Mouse (Mus musculus) cortical plate, adult 2 months (tissue): ENCODE results near the gene Oscar. TPM values are rescaled to one million over a fixed set of nuclear protein-coding genes. Genes with fewer than 3 reads are reported as not detected.
"Not testable (repeated sequence)": the region's sequence is repeated elsewhere in the genome, so short reads cannot be mapped to it uniquely, and the experiment has no call there.

Experiments used
- H3K27ac ChIP-seq: fragments of 200-500 bp; 2 replicates; pipeline ENCODE4 v1.5.1; 2012; ENCODE audit warnings: low read length, control low read depth, inconsistent platforms; ENCODE audit not compliant: insufficient read depth
- H3K4me1 ChIP-seq: fragments of 200-500 bp; 2 replicates; pipeline ENCODE4 v1.6.1; 2011; ENCODE audit warnings: low read length; ENCODE audit not compliant: control insufficient read depth, insufficient read depth
- H3K4me3 ChIP-seq: fragments of 200-500 bp; 2 replicates; pipeline ENCODE4 v1.5.1; 2011; ENCODE audit warnings: mild to moderate bottlenecking, low read length, control low read depth; ENCODE audit not compliant: insufficient read depth
- CTCF ChIP-seq: fragments of 200-500 bp; IDR thresholded peaks from 2 replicates; pipeline ENCODE4 v1.5.1; 2011; ENCODE audit warnings: mild to moderate bottlenecking, control low read depth, low read length; ENCODE audit not compliant: insufficient read depth; ENCODE audit errors: extremely low read depth
- POLR2A ChIP-seq: fragments of 200-500 bp; IDR thresholded peaks from 2 replicates; pipeline ENCODE4 v1.6.1; 2011; ENCODE audit warnings: mild to moderate bottlenecking, low read length, control low read depth; ENCODE audit not compliant: insufficient read depth; ENCODE audit errors: extremely low read depth
- polyA plus RNA-seq: library from polyadenylated mRNA; depleted of rRNA; stranded (reverse); fragments of >200 nt; gene quantifications from 2 replicates; pipeline ENCODE4 v1.2.3, GENCODE M21; 2012; rRNA removed

The Oscar gene
- polyA plus RNA-seq, 1 experiment, result 5.7 TPM

DNA sequence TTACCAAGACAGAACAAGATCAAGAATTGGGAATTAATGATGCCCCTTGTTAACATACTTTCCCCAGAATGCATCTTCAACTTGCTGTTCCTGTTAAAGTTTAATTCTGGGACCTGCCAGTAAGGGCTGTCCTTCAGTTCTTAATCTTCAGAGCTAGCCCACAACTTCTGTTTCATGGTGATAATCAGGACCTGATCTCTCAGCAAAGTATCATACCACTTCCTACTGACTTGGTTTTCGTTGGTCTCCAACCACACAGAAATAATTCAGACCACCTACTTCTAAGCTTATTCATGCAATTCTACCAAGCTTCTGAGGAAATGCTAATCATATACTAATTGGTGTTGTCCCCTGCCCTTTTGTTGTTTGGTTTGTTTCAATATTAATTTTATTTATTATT lies 44.1 kb downstream of the Oscar start:
- Histone ChIP-seq H3K4me3 (no peak overlapping the region), H3K4me1 (no peaks in the 10 kb centered on the region), H3K27ac (no peak overlapping the region)
- TF ChIP-seq POLR2A, result no peak
- TF ChIP-seq CTCF, result no peak

DNA sequence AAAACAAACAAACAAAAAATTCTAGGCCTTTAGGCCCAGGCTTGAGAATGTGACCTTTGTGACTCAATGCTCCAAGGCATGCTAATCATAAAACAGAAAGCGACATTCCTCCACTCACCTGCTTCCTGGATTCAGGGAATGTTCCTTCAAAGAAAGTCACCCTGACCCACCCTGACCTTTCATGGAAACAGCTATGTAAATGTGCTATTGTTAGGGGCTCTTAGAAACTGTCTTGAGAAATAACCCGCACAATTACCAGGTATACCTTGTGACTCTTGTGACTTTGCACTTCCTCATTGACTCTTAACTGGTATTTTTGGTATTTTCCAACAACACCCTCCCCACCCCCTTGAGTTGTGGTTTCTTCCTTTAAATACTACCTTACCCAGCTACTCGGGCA lies 45.4 kb downstream of the Oscar start:
- not testable (repeated sequence) for H3K4me3 ChIP-seq, H3K4me1 ChIP-seq, H3K27ac ChIP-seq

DNA sequence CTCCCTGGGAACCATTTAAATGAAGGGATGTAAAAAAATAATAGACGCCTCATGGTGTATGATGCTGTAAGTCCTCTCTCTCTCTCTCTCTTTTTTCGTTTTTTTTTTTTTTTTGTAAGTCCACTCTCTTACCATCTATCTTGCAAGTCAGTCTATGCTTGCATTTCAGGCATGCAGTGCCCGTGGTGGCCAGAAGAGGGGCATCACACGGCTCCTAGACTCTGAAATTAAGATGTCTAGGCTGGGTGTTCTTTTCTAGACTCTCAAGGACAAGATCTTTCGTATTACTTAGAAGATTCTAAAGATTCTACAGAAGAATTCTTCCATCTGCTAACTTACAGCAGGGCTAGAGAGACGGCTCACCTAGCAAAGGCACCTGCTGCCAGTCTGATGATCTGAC lies 46.2 kb downstream of the Oscar start:
- Histone ChIP-seq H3K4me3 (no peak overlapping the region), H3K27ac (no peak overlapping the region), H3K4me1 (no peaks in the 10 kb centered on the region)
- TF ChIP-seq CTCF, result no peak
- no peak for TF ChIP-seq POLR2A

DNA sequence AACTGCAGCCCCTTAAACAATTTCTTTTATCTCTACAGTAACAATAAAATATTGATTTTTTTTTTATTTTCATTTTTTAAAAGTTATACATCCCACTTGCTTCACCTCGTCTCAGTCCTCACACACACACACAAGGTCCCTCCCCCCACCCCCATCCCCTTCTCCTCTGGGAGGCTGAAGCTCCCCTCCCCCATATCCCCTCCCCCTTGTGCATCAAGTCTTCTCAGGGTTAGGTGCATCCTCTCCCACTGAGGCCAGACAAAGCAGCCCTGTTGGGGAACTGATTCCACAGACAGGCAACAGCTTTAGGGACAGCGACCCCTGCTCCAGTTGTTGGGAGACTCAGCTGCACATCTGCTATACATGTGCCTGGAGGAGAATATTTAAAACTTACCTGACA lies 48.6 kb downstream of the Oscar start:
- H3K4me1 ChIP-seq, result no peaks in the 10 kb centered on the region
- no peak overlapping the region for H3K4me3 ChIP-seq
- no peak for TF ChIP-seq CTCF
- no peak for TF ChIP-seq POLR2A

More for the DNA sequence above, 48.6 kb downstream of the Oscar start:
- no peak overlapping the region for H3K27ac ChIP-seq

Other genes with a start within 250 kb of the Oscar start
- 50.3 and 63.3 TPM in 2 replicates for gene Cacng8, start 225.5 kb downstream of the Oscar start, polyA plus RNA-seq
- 0.81 and 1.4 TPM in 2 replicates for gene Cacng6, start 192.0 kb downstream of the Oscar start, polyA plus RNA-seq
- gene Tarm1, start 113.5 kb downstream of the Oscar start, polyA plus RNA-seq, result 0.06 TPM in 1 of 2 replicates, not detected in the other
- 366 and 413 TPM in 2 replicates for gene Ndufa3, start 1.2 kb upstream of the Oscar start, polyA plus RNA-seq
- gene Tfpt, start 13.8 kb upstream of the Oscar start, polyA plus RNA-seq, result 38.5 and 39.3 TPM in 2 replicates
- 65.3 and 75.1 TPM in 2 replicates for gene Prpf31, start 13.8 kb upstream of the Oscar start, polyA plus RNA-seq
- 39.9 and 44.6 TPM in 2 replicates for gene Cnot3, start 29.1 kb upstream of the Oscar start, polyA plus RNA-seq
- gene Leng1, start 49.7 kb upstream of the Oscar start, polyA plus RNA-seq, result 7.3 and 8.3 TPM in 2 replicates
- gene Tmc4, start 61.4 kb upstream of the Oscar start, polyA plus RNA-seq, result 12.6 and 14.8 TPM in 2 replicates
- gene Tsen34, start 76.7 kb upstream of the Oscar start, polyA plus RNA-seq, result 88.4 and 94.9 TPM in 2 replicates
- gene Mboat7, start 77.4 kb upstream of the Oscar start, polyA plus RNA-seq, result 155 and 156 TPM in 2 replicates
- 938 and 983 TPM in 2 replicates for gene Rps9, start 87.8 kb upstream of the Oscar start, polyA plus RNA-seq
- 0.38 and 0.40 TPM in 2 replicates for gene Pirb, start 104.2 kb upstream of the Oscar start, polyA plus RNA-seq
- not detected in 2 replicates for gene Gm15448, start 209.5 kb upstream of the Oscar start, polyA plus RNA-seq
- gene Pira2, start 228.9 kb upstream of the Oscar start, polyA plus RNA-seq, result not detected in 2 replicates